Mouse (Mus musculus) lung, postnatal 0 days (tissue): Measurements from ENCODE around the gene Slc9a9. TPM values are rescaled to one million over a fixed set of nuclear protein-coding genes. Genes with fewer than 3 reads are reported as not detected.

Experiments
- ATAC-seq: fragments of 200-750 bp; cut with Nextera tagmentation; 2 replicates; pipeline ENCODE4 v1.8.0; 2017; ENCODE audit warnings: moderate library complexity
- DNase-seq: peaks from one replicate; pipeline ENCODE4 v3.0.0-alpha.2; 2016; ENCODE audit warnings: low spot score
- H3K27ac ChIP-seq: fragments of 300-500 bp; sonication (generic); 2 replicates; pipeline ENCODE4 v1.5.1; 2014; ENCODE audit warnings: antibody characterized with exemption, mild to moderate bottlenecking, low read length, mixed read lengths
- H3K27me3 ChIP-seq: fragments of 300-500 bp; sonication (generic); replicated peaks from 2 replicates; pipeline ENCODE4 v1.6.1; 2014; ENCODE audit warnings: low read length, mixed read lengths; ENCODE audit not compliant: insufficient read depth
- H3K36me3 ChIP-seq: fragments of 300-500 bp; sonication (generic); 2 replicates; pipeline ENCODE4 v1.6.1; 2014; ENCODE audit warnings: low read length, mixed read lengths; ENCODE audit not compliant: insufficient read depth
- H3K4me1 ChIP-seq: fragments of 300-500 bp; sonication (generic); 2 replicates; pipeline ENCODE4 v1.6.1; 2014; ENCODE audit warnings: antibody characterized with exemption, low read depth, low read length, mixed read lengths; ENCODE audit not compliant: insufficient read depth
- H3K4me2 ChIP-seq: fragments of 300-500 bp; sonication (generic); replicated peaks from 2 replicates; pipeline ENCODE4 v1.6.1; 2014; ENCODE audit warnings: low read depth, mild to moderate bottlenecking, low read length, moderate library complexity, mixed read lengths
- H3K4me3 ChIP-seq: fragments of 300-500 bp; sonication (generic); 2 replicates; pipeline ENCODE4 v1.5.1; 2014; ENCODE audit warnings: low read depth, low read length
- H3K9ac ChIP-seq: fragments of 300-500 bp; sonication (generic); replicated peaks from 2 replicates; pipeline ENCODE4 v1.6.1; 2014; ENCODE audit warnings: low read depth, mild to moderate bottlenecking
- H3K9me3 ChIP-seq: fragments of 300-500 bp; sonication (generic); 2 replicates; pipeline ENCODE4 v1.6.1; 2016; ENCODE audit warnings: low read length, mixed read lengths
- CTCF ChIP-seq: IDR thresholded peaks from 2 replicates; pipeline ENCODE4 v1.5.1; 2016; ENCODE audit warnings: antibody characterized with exemption, mild to moderate bottlenecking
- EP300 ChIP-seq: IDR thresholded peaks from 2 replicates; pipeline ENCODE4 v1.6.1; 2016; ENCODE audit warnings: antibody characterized with exemption, mild to moderate bottlenecking, control low read depth
- WGBS: fragments of 180-500 bp; shearing (Covaris S2); extraction: QIAGEN DNeasy Blood & Tissue Kit; methylation state at CpG from one replicate; pipeline ENCODE4 v1.1.7; 2014; 5-methylcytosine and 5-hydroxymethylcytosine counted together
- polyA plus RNA-seq: library from polyadenylated mRNA; unstranded; fragments of >200 nt; fragmentation: Nextera tagmentation; extraction: Ambion mirVana; gene quantifications from 2 replicates; pipeline ENCODE4 v1.2.1, GENCODE M21; 2015

The Slc9a9 gene
- polyA plus RNA-seq, 1 experiment from 2014 or later = 3.7 TPM

DNA sequence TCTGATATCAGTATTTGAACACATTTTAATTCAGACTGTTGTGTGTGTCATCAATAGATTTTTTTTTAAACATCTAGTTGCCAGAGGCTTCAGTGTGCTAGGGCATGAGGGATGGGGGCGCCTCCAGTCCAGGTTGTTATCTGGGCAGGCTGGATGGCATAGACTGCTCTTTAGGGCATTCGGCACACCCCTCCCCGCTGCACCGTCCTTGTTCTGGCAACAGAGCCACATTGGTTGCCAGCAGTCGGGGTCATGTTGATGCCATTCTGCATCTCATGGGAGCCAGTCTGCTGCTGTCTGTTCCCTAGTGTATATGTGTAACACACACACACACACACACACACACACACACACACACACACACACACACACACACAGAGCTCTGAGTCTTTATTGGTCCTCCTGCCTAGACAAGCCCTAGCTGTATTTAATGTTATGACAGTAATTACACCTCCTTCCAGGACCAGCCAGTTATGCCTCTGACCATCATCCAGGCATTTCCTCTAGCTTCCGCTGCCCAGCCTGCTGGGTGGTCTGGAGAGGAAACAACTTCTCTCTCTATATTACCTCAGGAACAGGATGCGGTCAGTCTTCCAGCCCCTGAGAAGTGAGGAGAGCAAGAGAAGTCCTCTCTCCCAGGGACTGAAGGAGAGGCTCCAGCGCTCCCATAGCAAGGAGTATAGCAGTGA is 63.0 kb downstream of the Slc9a9 start:
- Histone ChIP-seq H3K4me1 (no peaks in the 10 kb centered on the region), H3K9ac (no peak overlapping the region), H3K9me3 (no peaks in the 10 kb centered on the region), H3K27me3 (no peaks in the 10 kb centered on the region; the same call in 1 of the 2 replicates), H3K4me3 (no peak overlapping the region), H3K4me2 (no peak overlapping the region), H3K27ac (no peak overlapping the region), H3K36me3 (no peaks in the 10 kb centered on the region)
- no peak for ATAC-seq
- WGBS = 56% methylated on average over 8 of the region's 8 CpGs
- no peak for DNase-seq
- TF ChIP-seq CTCF = no peak
- no peak for TF ChIP-seq EP300

DNA sequence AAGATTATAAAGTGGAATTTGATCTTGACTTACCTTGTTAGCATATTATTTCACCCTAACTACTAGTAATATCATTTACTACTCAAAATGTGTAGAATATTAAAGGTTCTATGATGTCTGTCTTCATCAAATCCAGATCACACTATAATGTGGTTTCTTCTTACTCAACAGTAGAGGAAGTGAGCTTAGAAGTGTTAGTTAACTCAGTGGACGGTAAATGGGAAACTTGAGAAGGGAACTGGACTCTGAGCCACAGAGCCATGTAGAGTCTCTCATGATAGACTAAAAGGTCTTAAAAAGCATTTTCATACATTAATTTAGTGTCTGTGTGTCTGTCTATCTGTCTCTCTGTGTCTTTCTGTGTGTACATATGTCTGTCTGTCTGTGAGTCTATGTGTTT is 64.6 kb downstream of the Slc9a9 start:
- no peaks in the 10 kb centered on the region for H3K4me1 ChIP-seq
- H3K36me3 ChIP-seq = no peaks in the 10 kb centered on the region
- ATAC-seq = no peak
- H3K4me2 ChIP-seq = no peak overlapping the region
- H3K27ac ChIP-seq = no peak overlapping the region
- H3K4me3 ChIP-seq = no peak overlapping the region
- TF ChIP-seq CTCF = no peak
- TF ChIP-seq EP300 = no peak
- WGBS = 82% methylated on average over 1 of the region's 1 CpGs
- H3K27me3 ChIP-seq = no peaks in the 10 kb centered on the region; the same call in 1 of the 2 replicates
- no peaks in the 10 kb centered on the region for H3K9me3 ChIP-seq
- H3K9ac ChIP-seq = no peak overlapping the region
- no peak for DNase-seq

DNA sequence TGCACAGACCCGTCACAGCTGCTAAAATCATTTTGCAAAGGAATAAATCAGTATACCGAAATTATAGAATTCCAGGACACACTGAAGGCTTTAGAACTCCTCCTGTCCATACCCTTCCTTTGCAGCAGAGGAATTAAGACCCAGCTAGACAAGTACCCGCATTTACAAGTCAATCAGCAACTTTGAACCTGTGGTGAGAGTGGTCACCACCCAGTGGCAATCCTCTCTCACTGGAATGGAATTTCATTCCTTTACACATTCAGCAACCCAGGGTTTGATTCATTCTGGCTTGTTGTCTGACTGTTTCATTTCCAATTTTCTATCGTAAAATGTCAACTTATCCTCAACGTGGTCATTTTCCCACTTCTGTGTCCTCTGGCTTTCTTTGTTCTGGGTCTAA is 67.5 kb downstream of the Slc9a9 start:
- 69% methylated on average over 5 of the region's 5 CpGs for WGBS
- ATAC-seq (no peak), DNase-seq (no peak)
- H3K27me3 ChIP-seq = no peaks in the 10 kb centered on the region; the same call in 1 of the 2 replicates
- no peak overlapping the region for H3K4me3 ChIP-seq
- no peaks in the 10 kb centered on the region for H3K9me3 ChIP-seq
- H3K27ac ChIP-seq = no peak overlapping the region
- H3K36me3 ChIP-seq = no peaks in the 10 kb centered on the region
- no peak overlapping the region for H3K9ac ChIP-seq
- no peak overlapping the region for H3K4me2 ChIP-seq
- TF ChIP-seq EP300 (no peak), CTCF (no peak)
- no peaks in the 10 kb centered on the region for H3K4me1 ChIP-seq

DNA sequence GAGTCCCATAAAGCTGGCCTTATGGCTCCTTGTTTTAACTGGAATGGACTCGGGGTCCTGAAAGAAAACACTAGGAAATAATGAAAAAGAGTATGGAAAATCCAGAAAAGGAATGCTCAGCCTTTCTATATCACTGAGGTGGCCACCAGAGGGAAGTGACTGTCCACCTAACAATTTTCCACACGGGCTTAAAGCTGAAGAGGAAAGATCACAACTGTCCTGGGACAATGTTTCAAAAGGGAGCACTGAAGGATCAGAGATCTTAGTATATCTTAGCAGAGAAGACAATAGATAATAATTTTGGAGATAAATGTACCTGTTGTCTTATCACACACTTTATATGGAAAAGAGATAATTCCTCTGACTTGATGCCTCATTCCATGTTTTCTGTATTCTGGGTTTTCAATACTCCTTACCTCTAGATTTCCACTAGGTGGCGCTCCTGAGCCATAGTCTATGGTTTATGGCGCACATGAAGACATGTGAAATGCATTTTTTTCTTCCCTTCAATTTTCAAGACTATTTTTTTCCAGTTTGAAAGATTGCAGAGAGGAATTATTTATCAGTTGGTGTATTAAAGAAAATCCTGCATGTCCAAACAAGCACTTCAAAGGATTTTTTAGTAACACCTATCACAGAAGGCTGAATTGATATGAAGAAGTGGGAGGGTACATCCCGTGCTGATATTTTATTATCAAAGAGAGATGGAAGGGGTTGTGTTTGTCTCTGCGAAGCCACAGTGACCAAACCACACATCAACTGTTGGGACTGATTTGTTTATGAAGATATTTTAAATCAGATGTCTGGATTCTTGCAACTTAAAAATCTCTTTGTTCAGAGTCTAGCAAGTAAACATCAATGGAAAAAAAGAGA is 69.1 kb downstream of the Slc9a9 start:
- H3K4me1 ChIP-seq = no peaks in the 10 kb centered on the region
- H3K9ac ChIP-seq = no peak overlapping the region
- peak; percentile 87 for TF ChIP-seq CTCF
- peak; percentile 12; the same call in 1 of the 2 replicates for TF ChIP-seq EP300
- no peak overlapping the region for H3K27ac ChIP-seq
- ATAC-seq (peak; percentile 41; the same call in 1 of the 2 replicates), DNase-seq (peak; percentile 88)
- no peaks in the 10 kb centered on the region; the same call in 1 of the 2 replicates for H3K27me3 ChIP-seq
- no peaks in the 10 kb centered on the region for H3K36me3 ChIP-seq
- WGBS = 36% methylated on average over 6 of the region's 6 CpGs
- no peak overlapping the region for H3K4me2 ChIP-seq
- no peaks in the 10 kb centered on the region for H3K9me3 ChIP-seq
- no peak overlapping the region for H3K4me3 ChIP-seq

DNA sequence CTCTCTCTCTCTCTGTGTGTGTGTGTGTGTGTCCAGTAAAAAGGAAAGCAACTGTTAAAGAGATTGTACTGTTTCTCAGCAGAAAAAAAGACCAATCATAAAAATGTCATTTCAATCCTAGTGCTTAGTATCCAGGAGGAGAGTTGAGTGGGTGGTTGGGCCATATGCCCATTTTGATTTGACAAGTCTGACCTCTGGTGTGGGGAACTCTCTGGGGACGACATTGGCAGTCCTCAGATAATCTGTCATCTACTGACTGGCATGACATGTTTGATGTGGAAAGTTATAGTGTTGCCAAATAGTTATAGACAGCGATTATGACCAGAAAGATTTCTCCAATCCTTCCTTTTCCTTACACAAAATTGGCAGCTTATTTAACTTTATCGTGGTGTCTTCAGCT is 71.1 kb downstream of the Slc9a9 start:
- Histone ChIP-seq H3K4me1 (no peaks in the 10 kb centered on the region), H3K36me3 (no peaks in the 10 kb centered on the region), H3K9ac (no peak overlapping the region), H3K27me3 (no peaks in the 10 kb centered on the region; the same call in 1 of the 2 replicates), H3K27ac (no peak overlapping the region), H3K4me3 (no peak overlapping the region), H3K9me3 (no peaks in the 10 kb centered on the region), H3K4me2 (no peak overlapping the region)
- DNase-seq = peak; percentile 22
- peak; percentile 50; the same call in 1 of the 2 replicates for ATAC-seq
- 44% methylated on average over 3 of the region's 3 CpGs for WGBS
- no peak for TF ChIP-seq EP300
- no peak for TF ChIP-seq CTCF

DNA sequence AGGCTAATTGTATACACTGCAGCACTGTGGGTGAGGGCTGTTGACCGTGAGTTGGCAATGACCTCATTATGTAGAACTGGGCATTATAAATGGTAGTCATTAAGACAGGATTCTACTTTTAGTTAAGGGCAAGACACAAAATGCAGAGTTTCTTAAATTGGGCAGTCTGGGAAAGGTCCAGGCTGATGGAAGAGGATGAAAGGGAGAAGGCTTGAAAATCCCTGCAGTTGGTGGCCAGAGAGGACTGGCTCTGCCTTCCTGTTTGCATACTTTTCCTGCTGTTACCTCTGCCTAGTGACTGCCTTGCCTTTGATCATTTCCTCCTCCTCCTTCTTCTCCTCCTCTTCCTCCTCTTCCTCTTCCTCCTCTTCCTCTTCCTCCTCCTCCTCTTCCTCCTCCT is 73.6 kb downstream of the Slc9a9 start:
- H3K9ac ChIP-seq = no peak overlapping the region
- ATAC-seq (no peak), DNase-seq (no peak)
- no peak overlapping the region for H3K4me2 ChIP-seq
- no peaks in the 10 kb centered on the region for H3K4me1 ChIP-seq
- no peaks in the 10 kb centered on the region for H3K9me3 ChIP-seq
- 98% methylated on average over 1 of the region's 1 CpGs for WGBS
- no peaks in the 10 kb centered on the region for H3K36me3 ChIP-seq
- H3K27me3 ChIP-seq = no peaks in the 10 kb centered on the region
- H3K4me3 ChIP-seq = no peak overlapping the region
- TF ChIP-seq EP300 (no peak), CTCF (no peak)
- H3K27ac ChIP-seq = no peak overlapping the region
